Mouse (Mus musculus) spleen, adult 2 months (tissue): ENCODE data around the gene Egr4. TPM values are rescaled to one million over a fixed set of nuclear protein-coding genes. Genes with fewer than 3 reads are reported as not detected.

ENCODE experiments used
- DNase-seq, 2 experiments: peaks; one replicate each; pipeline versions ENCODE4 v3.0.0 to v3.0.0-alpha.2; 2012 to 2021; ENCODE audit warnings: low spot score in 2 of 2, low read depth in 1 of 2
- H3K27ac ChIP-seq: fragments of 200-500 bp; 2 replicates; pipeline ENCODE4 v1.5.1; 2012; ENCODE audit warnings: low read length, inconsistent platforms; ENCODE audit not compliant: insufficient read depth
- H3K27me3 ChIP-seq: fragments of 200-500 bp; 2 replicates; pipeline ENCODE4 v1.6.1; 2012; ENCODE audit warnings: mild to moderate bottlenecking, moderate library complexity, low read length, inconsistent platforms; ENCODE audit not compliant: control insufficient read depth, insufficient read depth
- H3K36me3 ChIP-seq: fragments of 200-500 bp; 2 replicates; pipeline ENCODE4 v1.6.1; 2012; ENCODE audit warnings: mild to moderate bottlenecking, low read length, inconsistent platforms; ENCODE audit not compliant: control insufficient read depth, insufficient read depth
- H3K4me1 ChIP-seq: fragments of 200-500 bp; 2 replicates; pipeline ENCODE4 v1.6.1; 2011; ENCODE audit warnings: inconsistent platforms; ENCODE audit not compliant: control insufficient read depth, insufficient read depth, insufficient read length
- H3K4me3 ChIP-seq: fragments of 200-500 bp; 2 replicates; pipeline ENCODE4 v1.5.1; 2011; ENCODE audit warnings: mild to moderate bottlenecking, inconsistent platforms; ENCODE audit not compliant: insufficient read depth, insufficient read length; ENCODE audit errors: extremely low read depth
- CTCF ChIP-seq: fragments of 200-500 bp; IDR thresholded peaks from 2 replicates; pipeline ENCODE4 v1.5.1; 2011; ENCODE audit warnings: mild to moderate bottlenecking, inconsistent platforms; ENCODE audit not compliant: insufficient read depth, insufficient read length, insufficient replicate concordance; ENCODE audit errors: extremely low read depth
- POLR2A ChIP-seq: fragments of 200-500 bp; IDR thresholded peaks from 2 replicates; pipeline ENCODE4 v1.6.1; 2011; ENCODE audit warnings: low read depth, low read length, inconsistent platforms
- whole genome bisulfite sequencing: fragments of 180-500 bp; shearing (Covaris S2); methylation state at CpG from one replicate; pipeline ENCODE4 v1.1.7; 2018; 5-methylcytosine and 5-hydroxymethylcytosine counted together
- polyA plus RNA-seq: library from polyadenylated mRNA; depleted of rRNA; stranded (reverse); fragments of >200 nt; gene quantifications from 2 replicates; pipeline ENCODE4 v1.2.3, GENCODE M21; 2012; rRNA removed

Egr4 gene
- polyA plus RNA-seq: 0.04 and 0.18 TPM in 2 replicates

DNA sequence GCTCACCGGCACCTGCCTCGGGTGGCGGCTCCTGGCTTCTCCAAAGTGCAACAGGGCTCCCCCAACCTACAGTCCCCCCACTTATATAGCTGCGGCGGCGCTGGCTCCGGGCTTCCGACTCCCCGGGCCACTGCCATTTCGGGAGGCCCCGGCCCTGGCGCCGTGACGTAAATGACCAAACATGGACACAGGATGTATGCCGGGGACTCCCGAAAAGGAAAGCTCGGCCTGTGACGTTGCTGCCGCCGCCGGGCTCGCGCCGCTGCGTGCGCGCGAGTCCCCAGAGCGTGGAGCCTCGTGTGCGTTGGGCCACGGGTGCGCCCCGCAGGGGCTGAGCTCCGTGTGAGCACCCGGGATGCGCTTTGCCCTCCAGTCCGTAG is at the start of gene Egr4:
Egr4 (minus strand) TSS at position 59 of the 380 bp plus-strand sequence.
- TF ChIP-seq CTCF (no peak), POLR2A (no peak)
- Histone ChIP-seq H3K36me3 (no peaks in the 10 kb centered on the region), H3K4me1 (peaks cover 15% of the 10 kb centered on the region; the same call in 1 of the 2 replicates), H3K4me3 (peak within 1 kb of the TSS; percentile 15; the same call in 1 of the 2 replicates), H3K27ac (no peak within 1 kb of the TSS), H3K27me3 (peaks cover 24% of the 10 kb centered on the region)
- 3% methylated on average over 38 of the region's 38 CpGs for WGBS
- no peak for DNase-seq

DNA sequence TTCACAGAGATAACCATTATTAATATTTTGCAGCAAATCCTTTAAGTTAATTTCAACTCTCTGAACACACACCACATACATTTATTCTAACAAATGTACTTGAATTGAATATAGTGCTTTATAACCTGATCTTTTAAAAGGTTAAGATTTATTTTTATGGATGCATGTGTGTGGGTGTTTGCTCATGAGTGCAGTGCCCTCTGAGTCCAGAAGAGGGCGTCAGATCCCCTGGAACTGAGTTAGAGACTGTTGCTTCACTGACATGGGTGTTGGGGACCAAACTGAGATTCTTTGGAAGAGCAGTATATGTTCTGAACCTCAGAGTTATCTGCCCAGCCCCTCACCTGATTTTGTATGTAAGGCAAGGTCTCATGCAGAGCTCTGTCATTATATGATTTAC is 49.0 kb upstream of the Egr4 start:
- Histone ChIP-seq H3K4me3 (no peak overlapping the region), H3K27ac (no peak overlapping the region), H3K36me3 (no peaks in the 10 kb centered on the region), H3K4me1 (no peaks in the 10 kb centered on the region), H3K27me3 (no peaks in the 10 kb centered on the region)
- TF ChIP-seq POLR2A (no peak), CTCF (no peak)
- 23% methylated on average over 1 of the region's 1 CpGs for WGBS
- no peak for DNase-seq

DNA sequence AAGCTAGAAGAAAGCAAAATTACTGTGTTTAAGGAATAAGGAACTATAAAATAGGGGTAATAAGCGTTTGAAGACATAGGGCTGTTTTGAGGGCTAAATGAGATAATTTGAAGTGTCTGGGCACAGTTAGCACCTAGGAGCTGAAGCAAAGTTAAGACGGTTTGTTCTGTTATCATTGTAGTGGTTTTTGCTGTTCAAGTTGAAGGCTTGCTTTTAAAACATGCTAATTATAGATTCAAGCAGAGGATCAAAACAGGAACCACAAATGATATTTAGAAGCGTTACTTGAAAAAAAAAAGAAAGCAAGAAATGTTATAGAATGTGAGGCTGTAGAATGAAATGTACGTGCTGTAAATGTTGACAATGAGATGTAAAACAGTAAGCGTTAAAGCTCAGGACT is 34.3 kb upstream of the Egr4 start:
- H3K27me3 ChIP-seq: no peaks in the 10 kb centered on the region
- H3K4me1 ChIP-seq: no peaks in the 10 kb centered on the region
- H3K36me3 ChIP-seq: no peaks in the 10 kb centered on the region
- no peak overlapping the region for H3K27ac ChIP-seq
- no peak for TF ChIP-seq CTCF
- no peak for TF ChIP-seq POLR2A
- H3K4me3 ChIP-seq: no peak overlapping the region
- no peak for DNase-seq
- 63% methylated on average over 5 of the region's 5 CpGs for WGBS

DNA sequence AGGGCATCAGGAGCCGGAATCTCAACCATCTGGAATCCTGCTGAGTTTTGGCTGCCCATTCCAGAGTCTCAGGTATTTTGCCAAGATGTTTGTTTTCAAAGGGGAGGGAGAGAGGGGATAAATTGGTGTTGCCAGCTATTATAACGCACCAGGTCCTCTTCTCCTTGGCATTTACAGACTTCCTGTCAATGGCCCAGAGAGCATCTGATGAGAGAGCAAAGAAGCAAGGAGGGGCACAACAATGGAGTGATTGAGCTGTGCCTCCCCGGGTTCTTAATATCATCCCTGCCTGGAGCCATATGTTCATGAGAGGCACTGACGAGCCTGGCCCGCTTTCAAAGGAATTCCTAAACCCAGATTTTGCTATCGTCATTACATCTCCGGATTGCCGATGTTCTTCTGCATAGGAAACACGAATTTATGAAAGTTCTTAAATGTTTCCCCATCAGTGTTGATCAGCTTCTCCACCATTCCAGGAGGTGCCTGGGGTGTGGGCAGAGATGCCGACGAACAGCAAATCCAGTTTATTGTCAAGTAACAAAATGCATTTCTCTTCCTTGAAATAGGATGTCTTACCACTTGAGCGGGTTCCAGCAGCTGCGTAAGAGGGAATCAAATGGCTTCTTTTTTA is 31.0 kb upstream of the Egr4 start:
- WGBS: 88% methylated on average over 13 of the region's 13 CpGs
- TF ChIP-seq POLR2A (no peak), CTCF (no peak)
- Histone ChIP-seq H3K4me3 (no peak overlapping the region), H3K36me3 (no peaks in the 10 kb centered on the region), H3K27ac (no peak overlapping the region), H3K27me3 (no peaks in the 10 kb centered on the region), H3K4me1 (no peaks in the 10 kb centered on the region)
- no peak for DNase-seq

DNA sequence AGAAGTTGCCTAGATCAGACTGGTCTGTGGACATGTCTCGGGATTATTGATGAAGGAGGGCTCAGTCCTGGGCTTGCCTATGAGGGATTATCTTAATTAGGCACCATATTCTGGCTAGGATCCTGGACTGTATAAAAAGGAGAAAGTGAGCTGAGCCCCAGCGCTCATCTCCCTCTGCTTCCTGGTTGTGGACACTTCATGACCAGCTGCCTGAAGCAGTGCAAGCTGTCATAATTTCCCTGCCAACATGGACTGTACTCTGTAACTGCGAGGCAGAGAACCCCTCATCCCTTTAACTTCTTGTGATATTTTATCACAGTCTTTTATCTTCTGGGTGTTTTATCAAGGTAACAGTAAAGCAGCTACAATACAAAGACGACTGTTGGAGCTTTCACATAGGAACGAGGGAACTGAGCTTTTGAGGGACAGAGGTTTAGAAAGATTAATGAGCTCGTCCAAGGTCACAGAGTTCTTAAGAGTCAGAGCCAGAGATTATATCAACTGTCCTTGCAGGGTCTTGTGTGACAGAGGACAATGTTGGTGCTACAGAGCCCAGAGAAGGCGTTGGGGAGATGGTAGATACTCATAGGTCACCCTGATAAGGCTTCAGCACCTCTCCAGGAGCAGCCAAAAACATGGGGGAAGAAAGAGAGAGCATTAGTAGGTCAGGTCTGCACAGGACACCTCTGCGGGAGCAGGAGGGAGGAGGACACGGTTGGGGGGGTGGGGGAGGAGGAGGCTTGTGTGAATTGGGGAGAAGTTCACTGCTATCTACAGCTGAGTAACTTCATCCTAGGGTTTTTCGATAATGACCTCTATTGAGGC is 30.2 kb upstream of the Egr4 start:
- TF ChIP-seq CTCF: no peak
- TF ChIP-seq POLR2A: no peak
- Histone ChIP-seq H3K27me3 (no peaks in the 10 kb centered on the region), H3K36me3 (no peaks in the 10 kb centered on the region), H3K4me3 (no peak overlapping the region), H3K27ac (no peak overlapping the region), H3K4me1 (no peaks in the 10 kb centered on the region)
- DNase-seq: no peak
- WGBS: 74% methylated on average over 10 of the region's 10 CpGs

DNA sequence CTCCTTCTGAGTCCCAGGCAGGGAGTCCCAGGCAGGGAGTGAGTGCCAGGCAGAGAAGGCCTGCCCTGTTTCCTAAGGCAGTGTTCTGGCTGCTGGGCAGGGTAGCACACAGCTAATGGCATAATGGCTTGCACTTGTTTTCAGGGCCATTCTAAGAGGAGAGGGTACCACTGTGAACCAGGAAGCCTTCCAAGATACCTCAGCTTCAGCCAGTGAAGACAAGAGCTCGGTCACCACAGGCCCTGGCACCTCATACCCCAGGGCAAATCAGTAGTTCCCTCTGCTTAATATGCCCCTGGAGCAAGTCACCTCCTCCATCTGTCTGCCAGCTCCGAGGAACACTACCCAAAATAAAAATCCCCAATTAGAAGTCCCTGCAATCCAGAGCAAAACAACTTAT is 9.4 kb upstream of the Egr4 start:
- Histone ChIP-seq H3K27me3 (no peaks in the 10 kb centered on the region), H3K36me3 (no peaks in the 10 kb centered on the region), H3K27ac (no peak overlapping the region), H3K4me3 (no peak overlapping the region), H3K4me1 (no peaks in the 10 kb centered on the region)
- whole genome bisulfite sequencing: 74% methylated on average over 2 of the region's 2 CpGs
- no peak for TF ChIP-seq POLR2A
- TF ChIP-seq CTCF: no peak
- DNase-seq: no peak

DNA sequence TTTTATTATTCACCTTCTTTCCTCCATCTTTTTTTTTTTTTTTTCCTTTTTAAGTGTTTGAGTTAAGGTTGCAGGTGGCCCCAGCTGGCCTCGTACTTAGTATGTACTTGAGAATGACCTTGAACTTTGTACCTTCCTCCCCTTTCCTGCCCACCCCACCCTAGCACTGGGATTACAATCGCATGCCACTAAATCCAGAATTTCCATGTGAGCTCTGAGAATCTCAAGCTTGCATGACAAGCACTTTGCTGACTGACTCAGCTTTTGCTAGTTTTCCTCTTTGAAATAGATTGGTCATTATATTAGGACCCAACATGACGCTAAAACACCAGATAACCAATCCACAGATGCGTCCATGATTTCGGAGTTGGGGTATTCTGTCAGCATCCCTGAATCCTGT is 8.6 kb upstream of the Egr4 start:
- no peak overlapping the region for H3K4me3 ChIP-seq
- no peaks in the 10 kb centered on the region for H3K4me1 ChIP-seq
- no peak for DNase-seq
- no peak overlapping the region for H3K27ac ChIP-seq
- WGBS: 90% methylated on average over 5 of the region's 5 CpGs
- no peak for TF ChIP-seq CTCF
- no peak for TF ChIP-seq POLR2A
- H3K27me3 ChIP-seq: no peaks in the 10 kb centered on the region
- H3K36me3 ChIP-seq: no peaks in the 10 kb centered on the region
